Mouse (Mus musculus): ENCODE results near the gene Lrrc1.

The Lrrc1 gene

DNA sequence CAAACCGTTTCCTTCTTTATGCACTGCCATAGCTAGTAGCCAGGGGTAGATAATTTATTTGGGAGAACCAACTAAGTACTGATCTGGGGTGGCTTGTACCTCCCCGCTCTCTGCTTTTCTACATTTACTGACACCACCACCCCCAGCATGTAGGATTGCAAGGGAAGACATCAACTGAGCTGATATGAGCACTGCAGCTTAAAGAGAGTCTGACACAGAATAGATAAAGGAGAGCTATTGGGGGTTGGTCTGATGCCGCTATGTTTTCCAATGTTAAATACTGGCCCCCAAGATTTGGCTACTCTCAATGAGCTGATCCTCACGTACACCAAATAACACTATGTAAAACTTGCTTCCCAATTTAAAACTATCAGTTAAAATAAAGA, 124.5 kb downstream of the Lrrc1 start:
- DNase-seq: peak; percentile 31

DNA sequence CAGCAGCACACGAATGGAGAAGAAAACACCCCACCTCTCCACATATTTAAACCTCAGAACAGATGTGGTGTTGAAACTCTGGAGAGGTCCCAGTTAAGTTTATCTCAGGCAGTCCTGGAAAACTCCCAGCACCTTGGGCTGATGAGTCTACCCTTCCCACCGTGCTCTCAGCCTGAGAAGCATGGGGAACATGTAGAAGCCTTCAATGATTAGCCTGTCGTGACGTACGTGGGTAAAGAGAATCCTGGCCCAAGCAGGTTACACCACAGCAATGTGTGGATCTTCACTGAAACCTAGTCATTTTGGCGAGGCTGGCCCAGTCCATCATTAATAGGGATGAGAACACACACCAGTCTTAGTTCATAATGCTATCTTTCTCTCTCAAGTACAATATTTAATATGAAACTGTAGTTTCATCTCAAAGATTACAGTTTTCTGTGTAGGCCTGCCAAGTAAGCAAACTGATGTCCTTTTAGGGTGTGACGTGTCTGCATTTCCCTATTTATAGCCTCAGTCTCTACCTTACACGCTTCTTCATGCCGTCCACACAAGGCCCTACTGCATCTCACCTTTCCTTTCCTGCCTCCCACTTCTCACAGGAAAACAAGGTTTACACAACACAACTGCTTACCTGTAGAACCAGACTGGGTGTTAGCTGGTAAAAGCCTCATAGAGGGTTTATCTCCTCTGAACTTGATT, 125.0 kb downstream of the Lrrc1 start:
- peak; percentile 55 for DNase-seq

DNA sequence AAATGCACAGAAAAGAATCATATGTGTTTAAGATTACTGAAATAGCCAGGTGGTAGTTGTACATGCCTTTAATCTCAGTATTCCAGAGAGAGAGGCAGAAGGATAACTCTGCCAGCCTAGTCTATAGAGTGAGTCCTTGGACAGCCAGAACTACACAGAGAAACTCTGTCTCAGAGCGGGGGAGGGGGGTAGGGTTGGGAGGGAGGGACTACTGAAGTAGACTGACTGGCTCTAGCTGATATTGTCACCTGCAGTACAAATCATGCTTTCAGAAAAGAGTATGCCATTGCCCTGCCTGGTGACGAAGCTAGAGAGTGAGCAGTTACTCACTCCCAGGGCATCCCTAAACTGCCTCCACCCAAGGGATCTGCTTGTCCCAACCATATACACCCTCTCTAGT, 125.9 kb downstream of the Lrrc1 start:
- peak; percentile 36 for DNase-seq

DNA sequence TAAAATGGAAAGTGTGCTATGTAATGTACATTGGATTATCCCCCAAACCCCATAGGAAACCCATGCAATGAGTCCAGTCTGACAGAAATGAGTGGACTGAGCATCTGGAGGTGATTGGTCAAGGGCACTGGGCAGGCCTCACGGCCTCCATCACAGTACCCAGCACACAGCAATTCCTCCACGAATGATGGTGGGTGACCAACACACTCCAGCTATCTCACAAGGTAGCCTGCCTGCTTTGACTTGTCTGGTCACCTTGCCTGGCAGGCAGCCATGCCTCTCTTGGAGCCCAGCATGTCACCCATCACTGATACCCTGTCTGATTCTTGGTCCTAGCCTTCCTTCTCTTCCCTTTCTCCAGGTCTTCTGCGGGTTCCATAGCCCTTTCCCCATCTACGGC, 128.2 kb downstream of the Lrrc1 start:
- DNase-seq: peak; percentile 73

DNA sequence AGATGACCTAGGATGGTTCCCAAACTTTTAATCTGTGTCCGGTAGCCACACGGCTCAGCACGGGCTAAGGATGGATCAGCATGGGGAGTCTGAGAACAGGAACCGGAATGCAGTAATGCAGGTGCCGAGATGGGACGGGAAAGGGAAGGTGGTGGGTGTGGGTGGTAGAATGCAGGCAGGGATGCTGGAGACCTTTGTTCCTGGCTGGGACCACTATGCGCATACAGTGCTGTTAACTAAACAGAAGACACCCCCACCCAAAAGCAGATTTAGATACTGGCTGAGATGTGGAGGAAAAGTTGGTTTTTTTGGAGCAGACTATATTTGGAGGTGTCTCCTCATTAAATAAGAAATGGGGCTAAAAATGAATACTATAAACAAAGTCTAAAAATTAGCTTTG, 128.7 kb downstream of the Lrrc1 start:
- DNase-seq: peak; percentile 55

DNA sequence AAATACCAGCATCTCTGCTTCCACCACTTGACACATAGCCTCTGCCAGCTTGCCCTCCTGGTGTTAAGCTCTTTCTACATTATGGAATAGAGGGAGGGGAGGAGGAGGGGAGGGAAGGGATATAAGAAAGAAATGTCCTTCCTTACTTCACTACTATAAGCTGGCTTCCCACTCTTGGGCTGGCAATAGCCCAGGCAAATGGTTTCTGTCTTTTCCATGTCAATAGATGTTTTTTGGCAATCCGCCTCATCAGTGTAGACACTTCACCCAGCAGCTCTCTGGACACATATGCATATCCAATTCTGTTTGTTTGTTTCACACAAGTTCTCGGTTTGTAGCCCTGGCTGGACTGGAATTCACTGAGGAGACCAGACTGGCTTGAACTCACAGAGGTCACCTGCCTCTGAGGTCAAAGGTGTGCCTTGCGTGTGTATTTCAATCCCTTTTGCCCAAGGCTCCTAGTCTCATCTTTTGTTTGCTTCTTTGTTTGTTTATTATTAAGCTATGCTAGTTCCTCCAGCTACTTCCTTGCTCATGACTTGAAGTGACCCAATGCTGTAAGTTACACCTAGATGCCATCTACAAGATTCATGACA, 132.7 kb downstream of the Lrrc1 start:
- peak; percentile 51 for DNase-seq

DNA sequence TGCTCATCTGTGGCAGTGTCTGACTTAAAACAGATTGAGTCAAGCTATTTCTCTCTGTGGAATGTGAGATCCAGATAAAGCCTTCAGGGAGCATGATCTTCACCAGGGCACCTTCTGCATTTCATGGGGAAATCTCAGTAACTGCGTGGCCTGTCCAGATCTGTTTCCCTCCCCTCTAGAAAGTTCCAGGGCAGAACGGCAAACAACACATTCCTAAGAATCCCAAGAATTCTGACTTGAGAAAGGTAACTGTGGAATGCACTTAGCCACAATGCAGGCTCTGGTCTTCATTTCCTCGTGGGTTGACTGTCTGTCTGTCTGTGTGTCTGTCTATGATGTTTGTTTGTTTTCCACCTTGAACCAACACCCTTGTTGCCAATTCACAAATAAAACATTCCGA, 133.7 kb downstream of the Lrrc1 start:
- DNase-seq: no peak

DNA sequence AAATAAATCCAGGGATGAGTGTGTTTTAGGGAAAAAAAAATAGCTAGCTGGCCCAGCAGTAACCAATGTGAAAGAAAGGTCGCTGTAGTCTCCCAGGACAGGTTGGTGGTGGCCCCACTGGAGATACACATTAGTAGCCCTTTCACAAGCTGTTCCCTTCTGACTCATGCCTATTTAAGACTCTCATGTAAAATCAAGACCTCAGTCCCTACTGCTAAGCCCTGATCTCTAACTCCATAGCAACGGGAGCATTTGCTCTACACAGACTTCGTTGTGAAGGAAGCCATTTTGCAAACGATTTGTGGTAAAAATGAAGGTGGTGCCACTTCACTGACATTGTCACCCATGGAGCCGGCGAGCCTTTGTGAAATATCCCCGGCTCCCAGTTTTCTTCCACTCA, 134.1 kb downstream of the Lrrc1 start:
- DNase-seq: no peak

DNA sequence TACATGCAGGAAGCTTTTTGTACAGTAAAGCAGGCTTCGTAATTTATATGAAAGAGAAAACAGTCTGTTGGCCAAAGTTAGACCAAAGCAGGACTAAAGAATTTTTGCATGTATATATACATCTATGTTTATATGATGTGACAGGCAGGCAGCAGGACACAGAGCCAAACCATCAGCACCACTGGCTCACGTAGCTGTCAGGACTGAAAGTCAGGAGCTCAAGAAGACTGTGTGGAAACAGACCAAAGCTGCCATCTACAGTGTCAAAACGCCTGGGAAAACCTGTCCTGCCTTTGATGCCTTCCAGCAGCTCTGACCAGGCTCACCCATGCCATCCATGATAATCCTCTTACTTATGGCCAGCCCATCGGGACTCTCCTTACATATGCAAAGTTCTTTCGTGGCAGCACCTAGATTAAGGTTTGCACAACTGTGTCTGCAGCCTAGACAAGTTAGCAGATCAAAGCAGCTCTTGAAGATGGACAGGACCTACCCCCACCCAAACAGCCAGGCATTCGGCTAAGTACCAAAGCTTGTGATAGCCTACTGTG, 136.5 kb downstream of the Lrrc1 start:
- DNase-seq: peak; percentile 75

DNA sequence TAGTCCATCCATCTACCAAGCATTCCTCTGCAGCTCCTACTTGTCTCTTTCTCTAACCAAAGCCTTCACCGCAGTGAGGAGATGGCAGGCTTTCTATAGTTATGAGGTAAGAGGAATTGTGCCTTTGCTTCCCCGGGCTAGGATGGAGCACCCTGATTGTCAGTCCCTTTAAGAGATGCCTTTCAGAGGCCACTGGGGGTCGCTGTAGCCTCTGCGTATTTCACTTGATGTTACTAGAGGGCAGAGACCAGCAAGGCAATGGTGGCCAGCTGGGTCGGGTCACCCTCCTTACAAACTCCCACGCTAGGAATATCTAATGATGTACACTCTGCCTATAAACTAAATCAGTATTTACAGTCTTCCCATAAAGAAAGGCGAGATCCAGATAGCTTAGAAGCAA, 137.8 kb downstream of the Lrrc1 start:
- peak; percentile 85 for DNase-seq

DNA sequence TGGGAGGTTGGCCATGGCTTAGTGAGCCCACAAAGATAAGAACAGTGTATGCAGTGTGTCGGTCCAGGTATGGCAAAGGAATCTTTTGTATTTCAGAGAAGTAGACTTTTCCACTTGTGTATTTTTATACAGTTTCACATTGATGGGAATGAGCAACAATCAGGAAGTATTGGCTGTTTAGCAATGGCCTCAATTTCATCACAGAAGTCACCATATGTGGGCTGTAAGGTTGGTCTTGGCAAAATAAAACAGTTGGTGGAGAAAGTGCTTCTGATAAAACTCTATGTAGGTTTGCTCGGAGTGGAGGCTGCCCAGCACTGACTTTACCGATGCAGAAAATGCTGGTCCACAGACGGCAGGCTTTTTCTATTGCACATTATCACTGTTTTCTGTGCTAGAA, 140.2 kb downstream of the Lrrc1 start:
- no peak for DNase-seq

DNA sequence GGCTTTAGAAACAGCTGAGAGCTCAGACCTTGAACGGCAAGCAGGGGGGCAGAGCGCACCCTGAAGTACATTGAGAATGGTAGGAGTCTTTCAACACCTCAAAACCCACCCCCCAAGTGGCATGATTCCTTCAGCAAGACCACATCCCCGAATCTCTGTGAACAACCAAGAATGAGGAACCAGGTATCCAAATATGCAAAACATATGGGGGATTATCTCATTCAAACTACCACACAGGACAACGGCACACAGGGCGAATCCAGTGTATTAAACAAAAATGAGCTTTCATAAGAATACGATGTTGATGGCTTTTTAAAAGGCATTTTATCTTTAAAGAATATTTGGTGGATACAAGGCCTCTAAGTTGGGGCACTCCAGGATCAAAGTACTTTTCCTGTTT, 140.7 kb downstream of the Lrrc1 start:
- DNase-seq: no peak

DNA sequence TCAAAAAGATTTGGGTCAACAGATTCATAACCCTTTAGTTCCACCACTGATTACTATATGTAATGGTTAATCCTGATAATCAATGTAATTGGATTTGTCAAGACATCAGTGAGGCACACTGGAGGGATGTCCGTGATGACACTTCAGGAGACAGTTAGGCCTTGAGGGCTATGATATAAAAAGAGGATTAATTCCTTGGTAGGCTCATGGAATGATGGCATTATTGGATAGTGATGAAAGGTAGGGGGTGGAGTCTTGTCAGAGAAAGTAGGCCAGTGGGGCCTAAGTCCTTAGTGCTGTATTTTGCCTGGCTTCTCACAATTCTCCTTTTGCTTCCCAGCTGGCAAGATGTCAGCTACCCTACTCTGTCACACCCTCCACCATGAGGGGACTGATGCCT, 141.7 kb downstream of the Lrrc1 start:
- DNase-seq: peak; percentile 64

DNA sequence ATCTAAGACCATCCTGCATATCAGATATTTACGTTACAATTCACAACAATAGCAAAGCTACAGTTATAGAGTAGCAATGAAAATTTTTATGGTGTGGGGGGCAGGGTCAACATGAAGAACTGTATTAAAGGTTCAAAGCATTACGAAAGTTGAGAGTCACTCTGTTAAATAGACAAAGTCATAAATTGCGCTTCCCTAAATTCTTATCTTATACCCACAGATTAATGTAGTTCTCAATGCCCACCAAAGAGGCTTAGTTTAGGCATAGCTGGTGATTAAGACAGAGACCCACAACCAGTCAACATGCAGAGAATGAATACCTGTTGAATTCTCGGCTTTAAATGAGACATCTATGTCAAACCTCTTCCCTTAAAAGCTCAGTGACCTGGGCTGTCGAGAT, 144.9 kb downstream of the Lrrc1 start:
- peak; percentile 28 for DNase-seq

DNA sequence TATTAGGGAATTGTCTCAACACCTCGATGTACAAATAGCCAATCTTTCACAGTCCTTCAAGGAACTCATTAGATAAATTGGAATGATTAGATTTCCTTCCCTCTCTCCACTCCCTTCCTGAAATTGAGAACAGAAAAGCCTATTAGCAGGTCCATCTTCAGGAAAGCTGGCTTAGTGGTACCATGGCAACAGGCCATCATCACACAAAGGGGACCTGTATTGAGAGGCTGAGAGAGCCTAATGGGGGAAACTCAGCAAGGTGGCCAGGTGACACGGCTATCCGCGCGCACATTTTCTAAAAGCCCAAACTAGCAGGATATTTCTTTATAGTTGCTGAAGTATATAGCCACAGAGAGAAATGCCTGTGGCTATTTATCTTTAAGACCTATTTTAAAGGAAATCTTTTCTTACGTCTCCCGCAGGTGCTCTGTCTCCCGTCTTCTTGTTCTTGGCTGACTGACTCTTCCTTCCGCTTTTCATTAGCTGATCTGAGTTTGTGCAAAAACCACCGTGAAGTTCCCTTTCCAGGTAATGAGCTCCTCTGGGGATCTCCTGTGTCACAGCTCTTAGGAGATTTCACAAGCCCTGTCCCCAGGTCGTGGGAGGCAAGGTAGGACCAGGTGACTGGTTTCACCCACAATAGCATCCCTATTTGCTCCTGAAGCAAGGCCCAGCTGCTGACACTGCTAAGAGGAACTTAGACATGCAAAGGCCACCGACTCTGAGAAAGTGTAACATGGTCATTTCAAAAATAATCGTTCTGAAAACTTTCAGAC, 145.6 kb downstream of the Lrrc1 start:
- DNase-seq: peak; percentile 42

DNA sequence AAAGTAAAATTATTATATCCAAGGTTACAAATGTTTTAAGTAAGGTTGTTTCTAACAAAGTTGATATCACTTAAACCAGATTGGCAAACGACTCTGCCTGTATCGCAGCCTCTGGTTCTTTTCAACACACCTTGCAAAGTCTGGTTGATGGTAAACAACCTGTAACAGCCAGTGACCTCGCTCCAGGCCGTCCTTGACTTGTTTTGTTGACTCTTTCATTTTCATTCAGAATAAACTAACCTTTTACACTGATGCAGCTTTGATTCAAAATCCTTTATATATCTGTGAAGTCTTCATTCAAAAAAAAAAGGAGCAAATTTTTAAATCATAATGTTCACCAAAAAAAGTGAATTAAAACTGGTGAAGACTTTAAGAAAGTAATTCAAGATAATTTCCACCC, 147.6 kb downstream of the Lrrc1 start:
- no peak for DNase-seq

DNA sequence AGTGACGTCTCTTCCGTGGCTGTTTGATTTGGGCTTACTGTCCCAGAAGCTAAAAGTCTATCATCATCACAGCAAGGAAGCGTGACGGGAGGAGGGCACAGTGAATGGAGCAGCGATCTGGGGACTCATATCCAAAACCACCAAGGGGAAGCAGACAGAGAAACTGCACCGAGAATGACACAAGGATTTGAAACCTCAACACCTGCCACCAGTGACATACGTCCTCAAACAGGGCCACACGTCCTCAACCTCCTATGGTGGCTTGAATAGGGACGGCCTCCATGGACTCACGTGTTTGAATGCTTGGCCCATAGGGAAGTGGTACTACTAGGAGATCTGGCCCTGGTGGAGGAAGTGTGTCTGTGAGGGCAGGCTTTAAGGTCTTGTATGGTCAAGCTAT, 153.4 kb downstream of the Lrrc1 start:
- DNase-seq: peak; percentile 58

DNA sequence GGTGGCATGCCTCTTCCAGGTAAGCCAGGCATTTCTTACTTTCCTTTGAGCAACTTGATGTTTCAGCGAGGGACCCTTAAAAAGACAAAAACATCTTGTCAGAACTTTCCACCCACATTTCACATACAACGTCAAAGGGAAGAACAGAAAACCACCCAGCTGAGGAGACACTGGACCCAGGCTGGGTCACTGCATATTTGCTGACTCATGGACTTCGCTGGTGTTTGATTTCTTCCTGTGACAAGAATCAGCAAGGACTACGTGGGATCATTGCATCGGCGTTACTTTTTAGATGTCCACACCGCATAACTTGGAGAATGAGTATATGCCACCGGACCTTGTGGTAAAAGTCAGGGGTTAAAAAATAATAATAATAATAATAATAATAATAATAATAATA, 155.7 kb downstream of the Lrrc1 start:
- DNase-seq: peak; percentile 13

DNA sequence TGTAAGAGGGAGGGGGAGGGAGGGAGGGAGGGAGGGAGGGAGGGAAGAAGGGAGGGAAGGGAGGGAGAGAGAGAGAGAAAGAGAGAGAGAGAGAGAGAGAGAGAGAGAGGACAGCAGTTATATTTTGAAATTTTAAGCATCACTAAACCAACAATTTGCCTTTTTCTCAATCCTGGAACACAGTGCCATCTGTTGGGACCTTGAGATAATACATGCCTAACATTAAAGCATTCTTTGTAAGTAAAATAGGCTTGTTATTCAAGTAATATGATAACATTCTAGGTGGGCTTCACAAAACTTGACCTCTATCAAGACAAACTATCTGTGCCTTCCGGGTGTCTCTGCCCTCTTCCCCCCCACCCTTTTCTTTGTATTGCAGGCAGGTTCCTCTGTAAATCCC, 157.9 kb downstream of the Lrrc1 start:
- DNase-seq: peak; percentile 17

DNA sequence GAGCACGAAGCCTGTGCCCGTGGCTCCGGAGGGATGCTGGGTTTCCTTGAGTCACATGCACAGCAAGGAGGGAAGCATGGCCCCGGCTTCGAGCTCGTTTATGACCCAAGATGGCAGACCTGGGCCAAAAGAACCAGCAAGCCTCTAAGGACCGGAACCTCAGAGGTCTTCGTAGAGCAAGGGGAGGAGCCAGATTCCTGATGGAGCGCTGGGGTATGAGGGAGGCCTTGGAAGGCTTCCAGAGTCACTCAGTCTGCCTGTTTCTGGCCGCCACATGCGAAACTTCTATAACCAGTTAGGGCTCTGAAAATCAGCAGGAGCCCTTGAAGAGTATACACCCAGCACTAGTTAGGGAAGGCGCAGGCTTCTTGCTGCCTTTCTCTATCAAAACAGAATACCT, 159.1 kb downstream of the Lrrc1 start:
- DNase-seq: peak; percentile 79

DNA sequence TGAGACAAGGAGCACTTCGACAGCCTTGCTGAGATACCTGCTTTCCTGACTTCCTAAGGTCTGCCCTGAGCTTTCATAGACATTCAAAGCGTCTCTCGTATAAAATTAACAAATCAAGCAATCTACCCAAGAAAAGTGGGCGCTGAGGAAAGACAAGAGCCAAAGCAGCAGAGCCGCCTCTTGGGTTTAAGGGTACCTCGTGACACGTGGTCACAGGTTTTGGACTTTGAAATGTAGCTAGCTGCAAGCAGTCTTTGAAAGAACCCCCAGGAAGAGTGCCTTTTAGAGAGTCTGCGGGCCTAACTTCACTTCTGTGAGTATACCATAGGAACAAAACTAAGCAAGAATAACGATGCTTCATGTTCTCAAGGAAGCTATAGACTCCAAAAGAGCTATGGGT, 160.0 kb downstream of the Lrrc1 start:
- DNase-seq: no peak

DNA sequence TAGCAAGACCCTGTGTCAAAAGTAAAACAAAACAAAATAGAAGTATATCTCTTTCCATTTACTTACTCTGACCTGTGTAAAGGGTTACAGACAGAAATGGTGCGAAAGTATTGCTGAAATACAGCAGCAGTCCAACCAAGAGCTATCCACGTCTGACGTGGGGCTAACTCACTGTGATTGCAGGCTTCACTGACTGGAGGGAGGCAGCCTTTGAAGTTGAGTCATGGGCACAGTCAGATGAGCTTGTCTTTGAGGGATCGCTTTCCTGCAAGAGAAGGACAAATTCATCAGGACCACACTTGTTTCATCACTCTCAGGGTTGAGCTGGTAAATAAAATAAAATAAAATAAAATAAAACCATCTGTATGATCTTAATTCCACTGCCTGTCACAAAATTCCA, 160.7 kb downstream of the Lrrc1 start:
- DNase-seq: peak; percentile 41

DNA sequence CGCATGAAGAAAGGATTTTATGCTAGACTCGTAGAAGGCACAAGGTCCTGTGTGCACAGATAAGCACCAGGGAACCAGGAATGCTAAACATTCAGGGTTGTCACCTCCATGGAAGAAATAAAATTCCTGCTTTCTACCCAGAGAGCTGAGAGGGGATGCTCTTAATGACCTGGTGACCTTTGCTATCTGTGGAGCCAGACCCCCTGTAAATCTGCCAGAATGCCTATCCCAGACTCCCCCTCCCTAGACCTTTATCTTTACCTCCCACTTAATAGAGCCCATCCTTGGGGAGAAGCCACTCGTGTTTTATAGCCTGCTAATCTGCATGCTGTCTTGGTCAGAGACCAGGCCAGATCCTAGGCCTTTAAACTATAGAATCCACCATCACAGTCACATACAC, 162.2 kb downstream of the Lrrc1 start:
- DNase-seq: peak; percentile 79

DNA sequence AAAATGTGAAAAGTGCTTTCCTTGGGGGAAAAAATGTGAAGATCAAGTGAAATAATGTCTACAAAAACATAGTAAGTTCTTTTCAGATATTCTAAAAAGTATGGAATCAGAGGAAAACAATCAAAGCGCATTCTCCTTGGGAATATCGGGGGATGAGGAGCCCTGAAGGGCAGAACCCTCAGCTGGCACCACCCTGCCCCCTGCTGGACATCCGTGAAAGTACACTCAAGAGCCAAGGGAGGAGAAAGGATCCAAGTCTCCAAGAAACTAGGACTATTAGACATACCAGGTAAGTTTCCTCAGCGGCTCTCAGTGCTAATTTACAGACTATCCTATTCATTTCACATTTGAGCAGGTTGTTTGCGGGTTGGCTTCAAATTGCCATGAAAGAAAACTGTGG, 163.1 kb downstream of the Lrrc1 start:
- peak; percentile 86 for DNase-seq
